Mouse (Mus musculus) stomach, embryonic 14.5 days (tissue): ENCODE measurements around the gene Fam160a1. TPM values are rescaled to one million over a fixed set of nuclear protein-coding genes. Genes with fewer than 3 reads are reported as not detected.

Source experiments
- ATAC-seq: fragments of 200-750 bp; cut with Nextera tagmentation; 2 replicates; pipeline ENCODE4 v1.8.0; 2017; ENCODE audit warnings: low read depth, moderate TSS enrichment; ENCODE audit not compliant: insufficient number of reproducible peaks, insufficient read depth, low FRiP score
- H3K27ac ChIP-seq: fragments of 300-500 bp; sonication (generic); 2 replicates; pipeline ENCODE4 v1.5.1; 2014; ENCODE audit warnings: mild to moderate bottlenecking, low read length, moderate library complexity, mixed read lengths
- H3K27me3 ChIP-seq: fragments of 300-500 bp; sonication (generic); 2 replicates; pipeline ENCODE4 v1.6.1; 2014; ENCODE audit warnings: low read length, control low read depth, mixed read lengths; ENCODE audit not compliant: control insufficient read depth, insufficient read depth
- H3K36me3 ChIP-seq: fragments of 300-500 bp; sonication (generic); 2 replicates; pipeline ENCODE4 v1.6.1; 2014; ENCODE audit warnings: mild to moderate bottlenecking, control low read depth, low read length, moderate library complexity, mixed read lengths; ENCODE audit not compliant: control insufficient read depth, insufficient read depth
- H3K4me1 ChIP-seq: fragments of 300-500 bp; sonication (generic); 2 replicates; pipeline ENCODE4 v1.6.1; 2014; ENCODE audit warnings: low read length, control low read depth, mixed read lengths; ENCODE audit not compliant: control insufficient read depth, insufficient read depth
- H3K4me2 ChIP-seq: fragments of 300-500 bp; sonication (generic); replicated peaks from 2 replicates; pipeline ENCODE4 v1.6.1; 2014; ENCODE audit warnings: low read depth, low read length, control low read depth
- H3K4me3 ChIP-seq: fragments of 300-500 bp; sonication (generic); 2 replicates; pipeline ENCODE4 v1.5.1; 2014; ENCODE audit warnings: low read depth, low read length, control low read depth
- H3K9ac ChIP-seq: fragments of 300-500 bp; sonication (generic); replicated peaks from 2 replicates; pipeline ENCODE4 v1.6.1; 2014; ENCODE audit warnings: low read depth, mild to moderate bottlenecking, control low read depth, low read length, moderate library complexity, mixed read lengths
- H3K9me3 ChIP-seq: fragments of 300-500 bp; sonication (generic); 2 replicates; pipeline ENCODE4 v1.6.1; 2016; ENCODE audit warnings: low read depth, low read length, control low read depth; ENCODE audit not compliant: control insufficient read depth
- WGBS: fragments of 180-500 bp; shearing (Covaris S2); extraction: QIAGEN DNeasy Blood & Tissue Kit; methylation state at CpG from one replicate; pipeline ENCODE4 v1.1.7; 2014; 5-methylcytosine and 5-hydroxymethylcytosine counted together
- polyA plus RNA-seq: library from polyadenylated mRNA; unstranded; fragments of >200 nt; fragmentation: Nextera tagmentation; extraction: Ambion mirVana; gene quantifications from 2 replicates; pipeline ENCODE4 v1.2.1, GENCODE M21; 2014

Fam160a1 gene
- polyA plus RNA-seq, 1 experiment from 2014 or later: 3.8 TPM

- Histone ChIP-seq H3K36me3 (no peaks in the 10 kb centered on the region), H3K27me3 (no peaks in the 10 kb centered on the region), H3K4me2 (no peak overlapping the region), H3K27ac (no peak overlapping the region), H3K9ac (no peak overlapping the region), H3K4me3 (no peak overlapping the region), H3K4me1 (no peaks in the 10 kb centered on the region), H3K9me3 (no peaks in the 10 kb centered on the region)
- ATAC-seq: no peak
- 86% methylated on average over 4 of the region's 4 CpGs for WGBS
Measured at GRCm38 (mm10) chr3:85757435-85757834, 59.7 kb downstream of the Fam160a1 start.

DNA sequence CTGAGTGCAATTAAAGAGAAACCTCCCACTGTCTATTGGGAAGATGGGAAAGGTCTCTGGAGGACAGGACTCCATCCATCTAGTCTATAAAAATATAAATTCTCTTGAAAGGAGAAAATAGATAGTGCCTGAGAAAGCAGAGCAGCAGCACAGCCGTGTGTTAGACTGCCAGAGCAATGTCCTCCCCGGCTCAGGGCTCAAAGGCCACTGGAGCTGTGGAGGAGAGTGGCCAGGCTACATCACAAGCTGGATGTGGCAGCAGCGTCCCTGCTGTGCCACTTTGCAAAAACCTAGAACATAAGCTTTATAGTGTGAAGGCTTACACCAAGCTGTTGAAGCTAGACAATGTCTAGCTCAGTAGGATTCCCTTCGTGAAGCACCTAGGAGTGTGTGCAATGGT lies 67.7 kb downstream of the Fam160a1 start:
- Histone ChIP-seq H3K36me3 (no peaks in the 10 kb centered on the region), H3K27me3 (no peaks in the 10 kb centered on the region), H3K9ac (no peak overlapping the region), H3K4me1 (no peaks in the 10 kb centered on the region), H3K27ac (no peak overlapping the region), H3K4me2 (no peak overlapping the region), H3K9me3 (no peaks in the 10 kb centered on the region), H3K4me3 (no peak overlapping the region)
- 52% methylated on average over 4 of the region's 4 CpGs for WGBS
- ATAC-seq: no peak

DNA sequence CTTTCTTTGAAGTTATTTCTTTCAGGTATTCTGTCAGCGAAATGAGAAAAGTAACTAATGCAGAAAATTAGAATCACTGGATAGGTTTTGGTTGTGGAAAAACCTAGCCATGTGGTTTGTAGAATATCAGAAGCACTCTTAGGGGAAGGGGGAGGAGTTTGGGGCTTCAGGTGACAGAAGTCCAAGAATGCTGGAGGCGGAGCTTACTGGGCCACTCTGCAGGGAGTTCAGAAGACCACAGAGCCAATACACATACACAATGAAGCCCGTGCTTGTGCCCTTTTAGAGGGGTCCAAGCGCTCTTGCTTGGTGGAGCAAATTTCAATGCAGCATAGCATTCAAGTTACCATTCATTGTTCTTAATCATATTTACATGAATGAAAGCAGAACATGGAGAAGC lies 68.2 kb downstream of the Fam160a1 start:
- 27% methylated on average over 4 of the region's 4 CpGs for WGBS
- Histone ChIP-seq H3K4me1 (no peaks in the 10 kb centered on the region), H3K36me3 (no peaks in the 10 kb centered on the region), H3K4me3 (no peak overlapping the region), H3K27ac (no peak overlapping the region), H3K4me2 (no peak overlapping the region), H3K9me3 (no peaks in the 10 kb centered on the region), H3K27me3 (no peaks in the 10 kb centered on the region), H3K9ac (no peak overlapping the region)
- no peak for ATAC-seq

DNA sequence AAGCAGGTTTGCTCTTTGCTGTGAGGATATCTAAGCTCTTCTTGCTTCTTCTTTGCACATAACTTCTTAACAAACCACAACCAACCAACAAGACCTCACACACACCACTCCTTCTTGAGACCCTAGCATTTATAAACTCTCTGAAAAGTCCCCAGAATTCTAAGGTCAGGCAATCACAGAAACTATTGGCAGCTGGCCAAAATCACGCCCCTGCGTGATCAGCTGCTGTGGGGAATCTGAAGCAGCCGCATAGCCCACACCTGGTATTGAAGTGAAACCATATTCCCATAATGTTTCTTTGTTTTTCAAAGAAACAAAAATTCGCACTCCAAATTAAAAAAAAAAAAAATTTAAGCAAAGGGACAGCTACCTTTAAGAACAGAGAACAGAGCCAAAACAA lies 71.0 kb downstream of the Fam160a1 start:
- Histone ChIP-seq H3K4me1 (no peaks in the 10 kb centered on the region), H3K36me3 (no peaks in the 10 kb centered on the region), H3K27ac (no peak overlapping the region), H3K9ac (no peak overlapping the region), H3K9me3 (no peaks in the 10 kb centered on the region), H3K4me2 (no peak overlapping the region), H3K27me3 (no peaks in the 10 kb centered on the region), H3K4me3 (no peak overlapping the region)
- 35% methylated on average over 4 of the region's 4 CpGs for WGBS
- ATAC-seq: no peak

DNA sequence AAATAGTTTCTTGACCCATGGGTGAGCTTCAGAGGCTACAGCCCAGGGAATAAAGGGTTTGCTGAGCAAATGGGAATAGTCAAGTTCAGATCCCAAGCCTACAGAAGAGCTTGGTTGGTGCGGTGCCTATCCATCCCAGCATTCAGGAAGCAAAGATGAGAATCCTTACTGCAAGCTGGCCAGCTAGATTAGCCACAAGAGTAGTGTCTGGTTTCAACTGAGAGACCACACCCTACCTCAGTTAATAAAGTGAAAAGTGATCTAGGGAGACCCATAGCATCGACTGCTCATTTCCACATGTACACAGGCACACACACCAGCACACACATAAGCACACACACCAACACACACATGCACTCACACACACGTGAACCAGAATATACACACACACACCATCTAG lies 75.3 kb downstream of the Fam160a1 start:
- Histone ChIP-seq H3K27me3 (no peaks in the 10 kb centered on the region), H3K36me3 (no peaks in the 10 kb centered on the region), H3K4me2 (no peak overlapping the region), H3K9me3 (no peaks in the 10 kb centered on the region), H3K4me1 (no peaks in the 10 kb centered on the region), H3K4me3 (no peak overlapping the region), H3K27ac (no peak overlapping the region), H3K9ac (no peak overlapping the region)
- WGBS: 89% methylated on average over 3 of the region's 3 CpGs
- no peak for ATAC-seq

- no peaks in the 10 kb centered on the region for H3K36me3 ChIP-seq
- H3K27me3 ChIP-seq: no peaks in the 10 kb centered on the region
- 58% methylated on average over 3 of the region's 3 CpGs for WGBS
- no peak overlapping the region for H3K9ac ChIP-seq
- H3K4me3 ChIP-seq: no peak overlapping the region
- H3K4me2 ChIP-seq: no peak overlapping the region
- no peaks in the 10 kb centered on the region for H3K9me3 ChIP-seq
- no peaks in the 10 kb centered on the region for H3K4me1 ChIP-seq
- H3K27ac ChIP-seq: no peak overlapping the region
- ATAC-seq: no peak
Measured at GRCm38 (mm10) chr3:85738591-85738990, 78.5 kb downstream of the Fam160a1 start.

DNA sequence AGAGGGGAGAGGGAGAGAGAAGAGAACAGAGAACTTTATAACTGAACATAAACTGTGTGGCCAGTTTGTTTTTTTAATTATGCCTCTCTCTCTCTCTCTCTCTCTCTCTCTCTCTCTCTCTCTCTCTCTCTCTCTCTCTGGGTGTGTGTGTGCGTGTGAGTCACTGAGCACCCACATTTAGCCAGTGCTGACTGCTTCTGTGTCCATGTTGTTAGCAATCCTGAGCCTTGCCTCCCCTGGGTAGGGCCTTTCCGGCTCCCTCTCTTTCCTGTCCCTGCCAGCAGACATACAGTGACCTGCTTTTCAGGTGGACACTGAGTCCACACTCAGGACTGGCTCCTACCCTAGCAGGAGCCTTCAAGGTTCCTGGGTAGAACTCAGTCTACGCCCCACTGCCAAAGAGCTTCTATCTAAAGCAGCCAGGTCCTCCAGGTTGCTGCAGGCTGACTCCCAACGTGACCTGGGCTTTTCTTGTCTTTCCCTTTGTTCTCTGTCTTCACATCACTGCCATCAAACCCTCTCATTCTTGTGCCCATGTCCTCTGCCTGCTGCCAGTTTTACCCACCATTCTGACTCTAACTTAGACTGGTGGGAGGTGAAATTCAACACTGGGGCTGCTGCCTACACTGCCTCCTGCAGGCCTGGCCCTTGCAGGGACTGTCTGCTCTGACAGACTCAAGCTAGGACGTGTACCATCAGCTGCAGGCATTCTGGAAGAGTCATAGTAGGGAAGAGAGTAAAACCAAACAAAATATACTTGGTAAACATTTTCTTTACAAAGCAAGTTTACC lies 83.0 kb downstream of the Fam160a1 start:
- 79% methylated on average over 5 of the region's 5 CpGs for WGBS
- ATAC-seq: no peak
- Histone ChIP-seq H3K9me3 (no peaks in the 10 kb centered on the region), H3K4me3 (no peak overlapping the region), H3K36me3 (no peaks in the 10 kb centered on the region), H3K9ac (no peak overlapping the region), H3K4me2 (no peak overlapping the region), H3K27ac (no peak overlapping the region), H3K4me1 (no peaks in the 10 kb centered on the region), H3K27me3 (no peaks in the 10 kb centered on the region)

DNA sequence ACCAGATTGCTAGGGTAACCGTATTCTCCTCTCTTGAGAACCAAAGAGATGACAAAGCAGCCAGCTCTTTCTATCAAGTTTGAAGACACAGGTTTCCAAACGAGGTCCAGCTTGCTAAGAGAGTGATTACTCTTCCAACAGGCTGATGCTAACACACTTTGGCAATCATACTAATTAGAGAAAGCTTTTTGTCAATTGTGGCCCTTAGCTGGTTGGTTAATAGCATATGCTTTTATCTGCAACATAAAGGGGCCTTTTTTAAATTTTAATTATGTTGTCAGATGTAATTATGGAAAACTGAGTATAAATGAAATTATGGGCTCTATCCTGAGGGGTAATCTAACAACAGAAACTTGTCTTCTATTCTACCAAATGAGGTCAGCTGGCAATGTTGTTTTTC lies 89.9 kb downstream of the Fam160a1 start:
- no peak overlapping the region for H3K27ac ChIP-seq
- H3K9ac ChIP-seq: no peak overlapping the region
- H3K4me3 ChIP-seq: no peak overlapping the region
- no peak overlapping the region for H3K4me2 ChIP-seq
- no peaks in the 10 kb centered on the region for H3K36me3 ChIP-seq
- no peak for ATAC-seq
- no peaks in the 10 kb centered on the region for H3K9me3 ChIP-seq
- 52% methylated on average over 2 of the region's 2 CpGs for WGBS
- no peaks in the 10 kb centered on the region for H3K4me1 ChIP-seq
- no peaks in the 10 kb centered on the region for H3K27me3 ChIP-seq

- no peak overlapping the region for H3K4me2 ChIP-seq
- H3K4me1 ChIP-seq: no peaks in the 10 kb centered on the region
- H3K9ac ChIP-seq: no peak overlapping the region
- WGBS: 80% methylated on average over 3 of the region's 3 CpGs
- H3K36me3 ChIP-seq: no peaks in the 10 kb centered on the region
- H3K27me3 ChIP-seq: no peaks in the 10 kb centered on the region
- no peak overlapping the region for H3K27ac ChIP-seq
- no peak overlapping the region for H3K4me3 ChIP-seq
- ATAC-seq: no peak
- H3K9me3 ChIP-seq: no peaks in the 10 kb centered on the region
Measured at GRCm38 (mm10) chr3:85725971-85726370, 91.1 kb downstream of the Fam160a1 start.
